Mouse (Mus musculus) cerebellum, adult 2 months (tissue): ENCODE data around the gene Nfic.

Source experiments
- CTCF ChIP-seq: fragments of 200-500 bp; IDR thresholded peaks from 2 replicates; pipeline ENCODE4 v1.5.1; 2011; ENCODE audit warnings: low read depth, mild to moderate bottlenecking, control low read depth, low read length, moderate library complexity, borderline replicate concordance; ENCODE audit not compliant: insufficient read depth
- POLR2A ChIP-seq: fragments of 200-500 bp; IDR thresholded peaks from 2 replicates; pipeline ENCODE4 v1.6.1; 2011; ENCODE audit warnings: low read length, control low read depth, borderline replicate concordance; ENCODE audit not compliant: insufficient read depth

DNA sequence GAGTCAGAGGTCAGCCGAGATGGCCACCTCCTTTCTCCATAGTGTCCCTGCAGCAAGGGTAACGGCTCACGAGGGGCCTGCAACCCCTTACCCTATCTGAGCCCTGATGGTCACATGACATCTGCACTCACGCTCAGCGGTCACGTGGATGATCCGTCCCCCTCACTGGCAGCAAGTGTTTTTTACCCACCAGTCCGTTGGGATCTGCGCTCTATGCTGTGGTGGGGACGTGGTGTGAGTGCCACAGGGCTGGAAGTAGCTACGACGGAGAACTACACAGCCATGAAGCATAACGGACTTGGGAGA, 47.1 kb downstream of the Nfic start:
- TF ChIP-seq POLR2A (no peak), CTCF (no peak)
